Mouse (Mus musculus): ENCODE measurements around the gene Flt3. TPM values are rescaled to one million over a fixed set of nuclear protein-coding genes. Genes with fewer than 3 reads are reported as not detected.
A peak's percentile ranks its signal among the peaks of the same experiment; 100 is the strongest.

The Flt3 gene
- polyA plus RNA-seq (2012; rRNA removed) = 6.9 and 8.8 TPM in 2 replicates

DNA sequence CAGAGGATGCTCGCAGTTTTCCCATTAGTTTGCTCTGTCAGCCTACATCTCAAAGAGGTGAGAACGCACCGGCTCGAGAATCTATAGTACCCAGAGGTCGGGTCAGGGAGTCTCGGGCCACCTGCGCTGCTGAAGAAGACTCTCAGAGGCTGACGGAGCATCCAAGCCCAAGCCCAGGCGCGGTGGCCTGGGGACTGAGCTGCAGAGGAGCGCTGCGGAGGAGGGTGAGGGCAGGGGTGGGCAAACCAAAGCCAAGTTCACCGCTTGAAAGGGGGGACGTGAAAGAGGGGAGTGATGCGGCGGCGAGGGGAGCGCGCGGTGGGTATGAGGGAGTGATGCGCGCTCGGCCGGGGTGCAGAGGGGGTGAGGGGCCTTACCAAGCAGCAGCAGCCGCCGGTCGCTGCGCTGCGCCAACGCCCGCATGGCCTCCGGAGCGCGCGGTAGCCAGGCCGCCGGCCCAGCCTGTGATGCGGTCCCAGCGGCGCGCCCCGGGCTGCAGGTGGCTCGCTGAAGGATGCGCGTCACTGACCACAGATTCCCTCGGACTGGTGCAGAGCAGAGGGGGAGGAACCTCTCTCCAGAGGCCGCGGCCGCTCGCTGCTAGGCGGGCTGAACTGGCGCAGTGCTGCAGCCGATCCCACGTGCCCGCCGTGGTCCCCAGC, at the start of gene Flt3:
Gene Flt3, minus strand, starts transcription at position 647 of the 662 bp plus-strand sequence.
- H3K4me1 ChIP-seq (ENCODE audit: control insufficient read depth, insufficient read depth, low read length) = no peaks in the 10 kb centered on the region
- H3K27ac ChIP-seq (ENCODE audit: insufficient read depth, low read length) = no peak within 1 kb of the TSS
- TF ChIP-seq POLR2A (IDR thresholded peaks at IDR 0.05; ENCODE audit: extremely low read depth, insufficient read depth, low read length) (no peak), CTCF (IDR thresholded peaks at IDR 0.05; ENCODE audit: extremely low read depth, insufficient read depth, low read length) (no peak)
- H3K4me3 ChIP-seq (ENCODE audit: insufficient read depth, low read length) = peak within 1 kb of the TSS; percentile 59

DNA sequence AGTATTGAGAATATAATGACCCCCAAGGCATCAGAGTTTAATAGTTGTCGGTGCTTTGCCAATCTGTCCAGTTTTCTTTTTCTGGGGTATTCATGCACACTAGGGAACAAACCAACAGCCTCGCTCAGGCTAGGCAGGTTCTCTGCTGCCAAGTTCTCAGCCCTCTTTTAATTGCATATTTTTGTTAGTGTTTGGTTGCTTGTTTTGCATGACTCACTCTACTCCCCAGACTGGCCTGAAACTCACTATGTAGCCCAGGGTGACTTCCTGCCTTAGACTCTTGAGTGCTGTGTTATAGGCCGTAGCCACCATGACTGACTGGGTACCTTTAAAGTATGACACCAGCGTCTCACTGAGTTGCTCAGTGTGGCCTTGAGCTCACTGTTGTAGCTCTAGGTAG, 48.6 kb upstream of the Flt3 start:
- no peak overlapping the region for H3K27ac ChIP-seq (ENCODE audit: insufficient read depth, low read length)
- H3K4me1 ChIP-seq (ENCODE audit: control insufficient read depth, insufficient read depth, low read length) = peaks cover 9% of the 10 kb centered on the region

DNA sequence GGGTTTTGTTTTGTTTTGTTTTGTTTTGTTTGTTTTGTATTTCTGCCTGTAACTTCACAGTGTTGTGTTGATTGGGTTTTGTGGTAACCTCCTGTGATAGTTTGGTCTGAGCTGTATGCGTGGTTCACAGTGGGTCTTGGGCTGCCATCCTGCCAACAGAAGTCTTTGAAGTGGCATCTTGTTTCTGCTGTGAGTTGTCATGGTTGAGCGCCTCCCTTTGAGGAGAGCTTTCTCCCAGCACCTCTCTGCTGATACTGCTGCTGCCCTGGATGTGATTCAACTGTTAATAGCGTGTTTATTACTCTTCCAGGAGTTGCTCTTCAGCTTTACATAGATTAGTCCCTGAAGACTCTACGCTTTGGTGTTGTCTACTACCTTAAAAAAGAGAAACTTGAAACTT, 48.2 kb upstream of the Flt3 start:
- 0 out of 2 replicates have a peak overlapping the region, but pooled peaks have one; percentile 88 for H3K27ac ChIP-seq (ENCODE audit: insufficient read depth, low read length)
- TF ChIP-seq CTCF (IDR thresholded peaks at IDR 0.05; ENCODE audit: extremely low read depth, insufficient read depth, low read length) = no peak
- TF ChIP-seq POLR2A (IDR thresholded peaks at IDR 0.05; ENCODE audit: extremely low read depth, insufficient read depth, low read length) = no peak
- peaks cover 9% of the 10 kb centered on the region for H3K4me1 ChIP-seq (ENCODE audit: control insufficient read depth, insufficient read depth, low read length)
- no peak overlapping the region for H3K4me3 ChIP-seq (ENCODE audit: insufficient read depth, low read length)

More for the DNA sequence above, 48.6 kb upstream of the Flt3 start:
- no peak overlapping the region for H3K4me3 ChIP-seq (ENCODE audit: insufficient read depth, low read length)
- TF ChIP-seq CTCF (IDR thresholded peaks at IDR 0.05; ENCODE audit: extremely low read depth, insufficient read depth, low read length) = no peak

DNA sequence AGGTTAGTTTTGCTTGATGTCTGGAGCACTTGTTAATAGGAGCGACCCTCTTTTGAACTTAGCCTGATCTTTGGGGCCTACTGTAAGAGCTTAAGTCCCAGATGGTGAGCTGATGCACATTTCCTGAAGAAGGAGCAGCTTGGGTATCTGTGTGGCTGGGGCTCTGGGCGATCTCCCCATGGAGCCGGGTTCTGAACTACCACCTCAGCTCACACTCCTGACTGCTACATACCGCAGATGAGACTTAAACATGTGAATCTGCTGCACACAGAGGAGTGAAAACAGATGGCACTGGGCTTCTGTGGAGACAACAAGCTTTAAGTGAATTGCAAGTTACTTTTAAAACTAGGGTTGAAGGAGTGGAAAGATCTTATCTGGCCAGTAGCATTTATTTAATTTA, 45.0 kb upstream of the Flt3 start:
- no peak for TF ChIP-seq POLR2A (IDR thresholded peaks at IDR 0.05; ENCODE audit: extremely low read depth, insufficient read depth, low read length)
- TF ChIP-seq CTCF (IDR thresholded peaks at IDR 0.05; ENCODE audit: extremely low read depth, insufficient read depth, low read length) = no peak
- Histone ChIP-seq H3K4me3 (ENCODE audit: insufficient read depth, low read length) (no peak overlapping the region), H3K27ac (ENCODE audit: insufficient read depth, low read length) (no peak overlapping the region), H3K4me1 (ENCODE audit: control insufficient read depth, insufficient read depth, low read length) (peaks cover 9% of the 10 kb centered on the region)

DNA sequence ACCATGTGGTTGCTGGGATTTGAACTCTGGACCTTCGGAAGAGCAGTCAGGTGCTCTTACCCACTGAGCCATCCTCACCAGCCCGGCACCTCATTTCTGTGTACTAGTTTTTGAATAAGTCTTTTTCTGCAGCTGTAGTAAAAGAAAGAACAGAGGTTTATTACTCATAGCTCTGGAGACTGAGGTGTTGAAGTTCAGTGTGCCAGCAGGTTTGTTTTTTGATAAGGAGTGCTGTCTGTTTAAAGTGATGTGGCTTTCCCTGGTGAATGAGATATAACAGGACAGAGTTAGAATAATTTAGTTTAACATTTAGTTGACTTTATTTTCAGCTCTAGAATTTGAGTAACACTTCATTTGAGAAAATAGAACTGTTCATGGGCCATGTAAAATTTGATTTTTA, 44.5 kb upstream of the Flt3 start:
- no peak overlapping the region for H3K27ac ChIP-seq (ENCODE audit: insufficient read depth, low read length)

DNA sequence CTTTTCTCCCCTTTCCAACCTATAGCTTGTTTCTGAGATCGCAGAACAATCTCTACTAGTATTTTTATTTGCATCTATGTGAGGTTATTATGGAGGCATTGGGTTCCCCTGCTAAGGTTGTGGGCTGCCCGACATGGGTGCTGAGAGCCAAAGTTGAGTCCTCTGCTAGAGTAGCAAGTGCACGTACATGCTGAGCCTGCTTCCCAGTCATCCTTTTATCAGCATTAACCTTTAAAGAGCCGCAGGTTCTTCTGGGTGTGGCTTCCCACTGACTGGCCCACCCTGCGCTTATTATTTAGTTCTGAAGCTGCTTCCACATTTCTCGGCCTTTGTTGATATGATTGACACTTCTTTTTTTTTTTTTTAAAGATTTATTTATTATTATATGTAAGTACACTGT, 44.0 kb upstream of the Flt3 start:
- TF ChIP-seq CTCF (IDR thresholded peaks at IDR 0.05; ENCODE audit: extremely low read depth, insufficient read depth, low read length) (no peak), POLR2A (IDR thresholded peaks at IDR 0.05; ENCODE audit: extremely low read depth, insufficient read depth, low read length) (no peak)
- no peak overlapping the region for H3K27ac ChIP-seq (ENCODE audit: insufficient read depth, low read length)
- H3K4me3 ChIP-seq (ENCODE audit: insufficient read depth, low read length) = no peak overlapping the region
- H3K4me1 ChIP-seq (ENCODE audit: control insufficient read depth, insufficient read depth, low read length) = peaks cover 9% of the 10 kb centered on the region

More for the DNA sequence above, 44.5 kb upstream of the Flt3 start:
- TF ChIP-seq CTCF (IDR thresholded peaks at IDR 0.05; ENCODE audit: extremely low read depth, insufficient read depth, low read length) (no peak), POLR2A (IDR thresholded peaks at IDR 0.05; ENCODE audit: extremely low read depth, insufficient read depth, low read length) (no peak)
- Histone ChIP-seq H3K4me3 (ENCODE audit: insufficient read depth, low read length) (no peak overlapping the region), H3K4me1 (ENCODE audit: control insufficient read depth, insufficient read depth, low read length) (peaks cover 9% of the 10 kb centered on the region)

DNA sequence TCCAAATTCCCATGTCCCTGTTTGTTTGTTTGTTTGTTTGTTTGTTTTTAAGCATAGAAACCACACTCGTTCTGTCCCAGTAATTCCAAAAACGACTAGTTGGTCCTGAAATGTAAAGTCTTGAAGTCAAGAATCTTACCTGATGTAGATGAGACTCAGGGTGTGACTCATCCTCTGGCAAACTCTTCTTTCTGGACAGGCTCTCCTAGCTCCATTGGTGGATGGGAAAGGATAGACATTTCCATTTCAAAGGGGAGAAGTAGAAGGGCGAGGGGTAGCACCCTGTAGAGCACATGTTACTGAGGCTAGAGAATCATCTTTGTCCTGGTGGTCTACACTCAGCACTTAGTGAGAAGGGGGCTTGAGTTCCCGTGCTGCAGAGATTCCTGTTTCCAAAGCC, 42.5 kb upstream of the Flt3 start:
- H3K4me1 ChIP-seq (ENCODE audit: control insufficient read depth, insufficient read depth, low read length) = peaks cover 3% of the 10 kb centered on the region
- no peak overlapping the region for H3K27ac ChIP-seq (ENCODE audit: insufficient read depth, low read length)
- TF ChIP-seq POLR2A (IDR thresholded peaks at IDR 0.05; ENCODE audit: extremely low read depth, insufficient read depth, low read length) (no peak), CTCF (IDR thresholded peaks at IDR 0.05; ENCODE audit: extremely low read depth, insufficient read depth, low read length) (no peak)
- H3K4me3 ChIP-seq (ENCODE audit: insufficient read depth, low read length) = no peak overlapping the region

DNA sequence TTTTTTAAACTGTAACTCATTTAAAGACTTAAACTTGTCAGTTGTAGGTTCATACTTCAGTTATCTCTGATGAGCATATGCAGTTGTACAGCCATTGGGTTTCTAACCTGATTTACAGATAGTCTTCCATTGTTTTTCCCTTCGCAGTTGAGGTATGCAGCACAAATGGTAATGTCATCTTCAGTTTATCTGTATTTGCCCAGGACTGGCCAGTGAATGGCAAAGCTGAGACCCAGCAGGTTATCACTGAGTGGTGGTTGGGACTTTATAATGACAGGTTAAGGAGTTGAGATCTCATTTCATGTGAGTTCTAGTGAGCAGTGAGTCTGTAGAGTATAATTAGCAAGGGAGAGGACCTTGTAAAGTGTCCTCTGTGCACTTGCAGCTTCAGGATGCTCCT, 41.7 kb upstream of the Flt3 start:
- Histone ChIP-seq H3K4me1 (ENCODE audit: control insufficient read depth, insufficient read depth, low read length) (peaks cover 5% of the 10 kb centered on the region), H3K4me3 (ENCODE audit: insufficient read depth, low read length) (no peak overlapping the region), H3K27ac (ENCODE audit: insufficient read depth, low read length) (no peak overlapping the region)
- TF ChIP-seq CTCF (IDR thresholded peaks at IDR 0.05; ENCODE audit: extremely low read depth, insufficient read depth, low read length) = no peak
- TF ChIP-seq POLR2A (IDR thresholded peaks at IDR 0.05; ENCODE audit: extremely low read depth, insufficient read depth, low read length) = no peak

DNA sequence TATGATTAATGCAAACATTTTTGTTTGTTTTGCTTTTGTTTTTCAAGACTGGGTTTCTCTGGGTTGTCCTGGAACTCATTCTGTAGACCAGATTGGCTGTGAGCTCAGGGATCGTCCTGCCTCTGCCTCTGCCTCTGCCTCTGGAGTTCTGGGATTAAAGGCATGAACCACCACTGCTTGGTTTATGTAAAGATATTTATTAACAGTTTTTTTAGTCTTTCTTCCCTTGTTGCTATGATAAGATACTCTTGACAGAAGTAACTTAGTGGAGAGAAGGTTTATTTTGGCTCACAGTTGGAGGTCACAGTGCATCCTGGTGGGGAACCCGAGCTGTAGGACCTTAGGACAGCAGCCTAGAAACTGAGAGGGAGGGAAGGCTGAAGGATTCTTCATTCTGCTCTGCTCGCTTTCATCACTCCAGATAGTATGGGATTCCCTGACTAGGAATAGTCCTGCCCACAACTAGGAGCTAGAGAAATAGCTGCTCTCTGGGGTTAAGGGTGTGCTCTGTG, 40.8 kb upstream of the Flt3 start:
- Histone ChIP-seq H3K4me1 (ENCODE audit: control insufficient read depth, insufficient read depth, low read length) (peaks cover 8% of the 10 kb centered on the region), H3K4me3 (ENCODE audit: insufficient read depth, low read length) (no peak overlapping the region), H3K27ac (ENCODE audit: insufficient read depth, low read length) (no peak overlapping the region)
- TF ChIP-seq POLR2A (IDR thresholded peaks at IDR 0.05; ENCODE audit: extremely low read depth, insufficient read depth, low read length) (no peak), CTCF (IDR thresholded peaks at IDR 0.05; ENCODE audit: extremely low read depth, insufficient read depth, low read length) (no peak)

DNA sequence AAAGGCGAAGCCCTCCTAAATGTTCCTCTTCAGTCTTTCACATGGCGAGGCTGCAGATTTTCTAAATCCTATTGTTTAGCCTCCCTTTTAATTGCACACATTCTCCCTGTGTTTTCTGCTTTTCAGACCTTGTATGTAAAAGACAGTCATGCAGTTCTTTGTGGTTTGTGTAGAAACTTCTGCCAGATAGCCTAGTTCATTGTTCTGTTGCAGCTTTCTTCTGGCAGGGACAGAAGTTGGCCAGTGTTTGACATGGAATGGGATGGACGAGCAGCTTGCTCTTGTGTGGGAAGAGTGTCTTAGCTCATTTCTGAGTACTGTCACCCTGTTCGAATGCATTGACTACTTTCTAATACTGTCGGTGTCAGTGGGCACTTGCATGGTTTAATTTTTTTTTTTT, 36.2 kb upstream of the Flt3 start:
- no peak overlapping the region for H3K4me3 ChIP-seq (ENCODE audit: insufficient read depth, low read length)
- H3K4me1 ChIP-seq (ENCODE audit: control insufficient read depth, insufficient read depth, low read length) = peaks cover 20% of the 10 kb centered on the region
- no peak overlapping the region for H3K27ac ChIP-seq (ENCODE audit: insufficient read depth, low read length)
- TF ChIP-seq POLR2A (IDR thresholded peaks at IDR 0.05; ENCODE audit: extremely low read depth, insufficient read depth, low read length) = no peak
- no peak for TF ChIP-seq CTCF (IDR thresholded peaks at IDR 0.05; ENCODE audit: extremely low read depth, insufficient read depth, low read length)

Data from cortical plate, adult 2 months (tissue).